Mouse (Mus musculus): ENCODE measurements at regions not wholly inside any gene's neighbourhood (a gene's known extent, or its start where the extent isn't known, plus 50 kb on each side); places are given as distances from the start of the nearest gene placed in this dataset.

GRCm38 (mm10) chr6:67186537-67187274 lies 51.3 kb upstream of the Serbp1 start:
- no peak for DNase-seq (ENCODE audit: extremely low spot score, low spot score)

GRCm38 (mm10) chr6:67184662-67185061 lies 53.3 kb upstream of the Serbp1 start:
- DNase-seq (ENCODE audit: extremely low spot score, low spot score): no peak

GRCm38 (mm10) chr6:67183481-67184215 lies 54.3 kb upstream of the Serbp1 start:
- DNase-seq (ENCODE audit: extremely low spot score, low spot score): no peak

- DNase-seq (ENCODE audit: extremely low spot score, low spot score): no peak
These were observed 55.5 kb upstream of the Serbp1 start for GRCm38 (mm10) chr6:67182453-67182852.

GRCm38 (mm10) chr6:67181459-67181858 lies 56.5 kb upstream of the Serbp1 start:
- DNase-seq (ENCODE audit: extremely low spot score, low spot score): no peak

- no peak for DNase-seq (ENCODE audit: extremely low spot score, low spot score)
These were observed 58.6 kb upstream of the Serbp1 start for GRCm38 (mm10) chr6:67179416-67179815.

- DNase-seq (ENCODE audit: extremely low spot score, low spot score): no peak
These were observed 59.4 kb upstream of the Serbp1 start for GRCm38 (mm10) chr6:67178531-67178930.

- no peak for DNase-seq (ENCODE audit: extremely low spot score, low spot score)
These were observed 59.9 kb upstream of the Serbp1 start for GRCm38 (mm10) chr6:67178101-67178500.

- no peak for DNase-seq (ENCODE audit: extremely low spot score, low spot score)
These were observed 67.4 kb upstream of the Serbp1 start for GRCm38 (mm10) chr6:67170674-67170946.

GRCm38 (mm10) chr6:67169873-67170673 lies 67.9 kb upstream of the Serbp1 start:
- DNase-seq (ENCODE audit: extremely low spot score, low spot score): peak; percentile 40

- DNase-seq (ENCODE audit: extremely low spot score, low spot score): no peak
These were observed 69.2 kb upstream of the Serbp1 start for GRCm38 (mm10) chr6:67168803-67169202.

GRCm38 (mm10) chr6:67168031-67168777 lies 69.8 kb upstream of the Serbp1 start:
- peak; percentile 64 for DNase-seq (ENCODE audit: extremely low spot score, low spot score)

GRCm38 (mm10) chr6:67165091-67165490 lies 72.9 kb upstream of the Serbp1 start:
- no peak for DNase-seq (ENCODE audit: extremely low spot score, low spot score)

GRCm38 (mm10) chr6:67163947-67164346 lies 74.0 kb upstream of the Serbp1 start:
- no peak for DNase-seq (ENCODE audit: extremely low spot score, low spot score)

GRCm38 (mm10) chr6:67162814-67163213 lies 75.2 kb upstream of the Serbp1 start:
- DNase-seq (ENCODE audit: extremely low spot score, low spot score): no peak

- no peak for DNase-seq (ENCODE audit: extremely low spot score, low spot score)
These were observed 76.4 kb upstream of the Serbp1 start for GRCm38 (mm10) chr6:67161610-67162009.

GRCm38 (mm10) chr6:67160564-67160963 lies 77.4 kb upstream of the Serbp1 start:
- no peak for DNase-seq (ENCODE audit: extremely low spot score, low spot score)

GRCm38 (mm10) chr6:67159726-67160523 lies 78.1 kb upstream of the Serbp1 start:
- no peak for DNase-seq (ENCODE audit: extremely low spot score, low spot score)

GRCm38 (mm10) chr6:67159224-67159623 lies 78.8 kb upstream of the Serbp1 start:
- DNase-seq (ENCODE audit: extremely low spot score, low spot score): no peak

GRCm38 (mm10) chr6:67158765-67159164 lies 79.2 kb upstream of the Serbp1 start:
- DNase-seq (ENCODE audit: extremely low spot score, low spot score): peak; percentile 86

All from neural tube, embryonic 10.5 days (tissue).